Mouse (Mus musculus) mouse trophoblast stem cell (cell line): ENCODE results near the gene Vwa2.

Experiments used
- in situ Hi-C, 2 experiments: fragments of 300-500 bp; cut with MseI, MboI; formaldehyde crosslinking; loops; 2 replicates in 1 of 2; 3 replicates in 1 of 2; pipeline ENCODE4 v1.15.1; 2025

The Vwa2 gene

GRCm38 (mm10) chr19:56947971-56948610, 74.0 kb downstream of the Vwa2 start:
- in situ Hi-C loops = no loop called here

GRCm38 (mm10) chr19:56949868-56950267, 75.8 kb downstream of the Vwa2 start:
- in situ Hi-C loops = no loop called here

GRCm38 (mm10) chr19:56950818-56951217, 76.8 kb downstream of the Vwa2 start:
- in situ Hi-C loops = no loop called here

GRCm38 (mm10) chr19:56953856-56954255, 79.8 kb downstream of the Vwa2 start:
- in situ Hi-C loops = no loop called here

- in situ Hi-C loops = no loop called here
Measured at GRCm38 (mm10) chr19:56954857-56955256, 80.8 kb downstream of the Vwa2 start.

GRCm38 (mm10) chr19:56955568-56956513, 81.8 kb downstream of the Vwa2 start:
- in situ Hi-C loops = no loop called here

- in situ Hi-C loops = no loop called here
Measured at GRCm38 (mm10) chr19:56958011-56958410, 84.0 kb downstream of the Vwa2 start.

GRCm38 (mm10) chr19:56958582-56959021, 84.6 kb downstream of the Vwa2 start:
- in situ Hi-C loops = no loop called here

- in situ Hi-C loops = no loop called here
Measured at GRCm38 (mm10) chr19:56959057-56959456, 85.0 kb downstream of the Vwa2 start.

GRCm38 (mm10) chr19:56959601-56960000, 85.6 kb downstream of the Vwa2 start:
- in situ Hi-C loops = no loop called here
